Mouse (Mus musculus): Measurements from ENCODE around the gene Ldb1. TPM values are rescaled to one million over a fixed set of nuclear protein-coding genes. Genes with fewer than 3 reads are reported as not detected.

Ldb1 gene
- polyA plus RNA-seq, 1 experiment, result 60.8 TPM

DNA sequence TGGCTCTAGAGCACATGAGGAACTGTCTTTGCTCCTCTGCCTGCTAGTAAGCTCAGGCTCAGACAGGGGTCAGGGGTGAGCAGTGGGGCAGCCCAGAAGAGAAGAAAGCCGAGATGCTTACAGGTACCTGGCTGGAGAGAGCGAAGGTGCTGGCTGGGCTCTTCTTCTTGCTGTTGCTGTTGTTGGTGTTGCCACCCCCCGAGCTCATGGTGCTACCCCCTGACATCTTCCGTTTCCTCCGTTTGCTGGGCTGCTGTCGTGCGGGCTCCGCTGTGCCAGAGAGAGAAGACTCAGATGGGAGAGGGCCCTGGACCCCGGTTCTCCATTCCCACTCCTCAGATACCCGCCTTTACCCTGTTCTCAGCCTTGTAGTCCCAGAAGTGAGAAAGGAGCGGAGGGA, 11.1 kb downstream of the Ldb1 start:
- WGBS, result 94% methylated on average over 11 of the region's 11 CpGs
- Histone ChIP-seq H3K27ac (ENCODE audit: insufficient read depth, low read depth, low read length) (no peak overlapping the region), H3K4me1 (ENCODE audit: control insufficient read depth, insufficient read depth, insufficient read length, low read length) (peaks cover 11% of the 10 kb centered on the region), H3K27me3 (ENCODE audit: control insufficient read depth, insufficient read depth, low read length) (no peaks in the 10 kb centered on the region), H3K36me3 (ENCODE audit: control insufficient read depth, insufficient read depth, low read length) (peaks cover 35% of the 10 kb centered on the region), H3K4me3 (ENCODE audit: low read depth, low read length) (no peak overlapping the region)
- TF ChIP-seq CTCF (IDR thresholded peaks at IDR 0.05; ENCODE audit: extremely low read depth, insufficient read length, insufficient replicate concordance, low read depth, low read length) (no peak), POLR2A (IDR thresholded peaks at IDR 0.05; ENCODE audit: low read depth, low read length) (no peak)

- WGBS, result 87% methylated on average over 26 of the region's 26 CpGs
- no peak for TF ChIP-seq CTCF (IDR thresholded peaks at IDR 0.05; ENCODE audit: extremely low read depth, insufficient read length, insufficient replicate concordance, low read depth, low read length)
- no peak for TF ChIP-seq POLR2A (IDR thresholded peaks at IDR 0.05; ENCODE audit: low read depth, low read length)
- no peak overlapping the region for H3K4me3 ChIP-seq (ENCODE audit: low read depth, low read length)
Observed at GRCm38 (mm10) chr19:46032731-46033510, 12.1 kb downstream of the Ldb1 start.

DNA sequence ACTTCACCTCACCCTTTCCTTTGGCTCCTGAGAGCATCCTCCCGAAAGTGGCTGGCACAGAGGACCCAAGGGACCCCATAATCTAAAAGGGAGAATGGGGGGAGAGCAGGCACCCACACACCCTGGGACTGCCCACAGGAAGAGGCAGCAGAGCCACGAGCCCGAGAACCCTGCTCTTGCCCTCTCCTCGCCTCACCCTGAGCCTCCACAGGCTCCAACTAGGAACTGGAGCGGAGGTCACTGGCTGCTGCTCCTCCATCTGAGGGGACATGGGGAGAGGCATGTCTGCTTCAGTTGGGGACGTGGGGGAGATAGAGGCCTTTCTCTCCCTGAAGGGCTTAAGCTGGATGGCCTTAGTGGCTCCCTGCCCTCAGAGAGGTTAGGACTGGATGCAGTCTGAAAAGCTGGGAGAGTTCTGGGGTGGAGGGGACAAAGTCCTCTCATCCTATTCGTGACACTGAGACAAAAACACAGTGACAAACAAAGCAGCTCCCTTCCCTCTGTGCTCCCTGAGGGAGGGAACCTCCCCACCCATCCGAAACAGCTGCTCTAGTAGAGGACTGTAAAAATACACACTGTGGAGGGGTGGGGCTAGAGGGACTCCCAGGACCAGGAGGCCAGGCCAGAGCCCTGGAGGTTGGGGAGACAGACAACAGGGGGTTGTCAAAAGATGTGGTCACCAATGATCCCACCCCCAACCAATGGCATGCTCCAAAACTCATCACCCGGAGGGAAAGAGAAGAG, 13.2 kb downstream of the Ldb1 start:
- Histone ChIP-seq H3K27ac (ENCODE audit: insufficient read depth, low read depth, low read length) (no peak overlapping the region), H3K27me3 (ENCODE audit: control insufficient read depth, insufficient read depth, low read length) (no peaks in the 10 kb centered on the region), H3K4me3 (ENCODE audit: low read depth, low read length) (no peak overlapping the region), H3K36me3 (ENCODE audit: control insufficient read depth, insufficient read depth, low read length) (peaks cover 35% of the 10 kb centered on the region), H3K4me1 (ENCODE audit: control insufficient read depth, insufficient read depth, insufficient read length, low read length) (no peaks in the 10 kb centered on the region)
- 50% methylated on average over 9 of the region's 9 CpGs for WGBS
- TF ChIP-seq POLR2A (IDR thresholded peaks at IDR 0.05; ENCODE audit: low read depth, low read length), result no peak
- TF ChIP-seq CTCF (IDR thresholded peaks at IDR 0.05; ENCODE audit: extremely low read depth, insufficient read length, insufficient replicate concordance, low read depth, low read length), result no peak

More at GRCm38 (mm10) chr19:46032731-46033510, 12.1 kb downstream of the Ldb1 start:
- no peaks in the 10 kb centered on the region for H3K27me3 ChIP-seq (ENCODE audit: control insufficient read depth, insufficient read depth, low read length)
- H3K4me1 ChIP-seq (ENCODE audit: control insufficient read depth, insufficient read depth, insufficient read length, low read length), result peaks cover 2% of the 10 kb centered on the region
- H3K27ac ChIP-seq (ENCODE audit: insufficient read depth, low read depth, low read length), result no peak overlapping the region
- H3K36me3 ChIP-seq (ENCODE audit: control insufficient read depth, insufficient read depth, low read length), result peaks cover 35% of the 10 kb centered on the region

- no peaks in the 10 kb centered on the region for H3K4me1 ChIP-seq (ENCODE audit: control insufficient read depth, insufficient read depth, insufficient read length, low read length)
- H3K27ac ChIP-seq (ENCODE audit: insufficient read depth, low read depth, low read length), result no peak overlapping the region
- no peak overlapping the region for H3K4me3 ChIP-seq (ENCODE audit: low read depth, low read length)
- H3K27me3 ChIP-seq (ENCODE audit: control insufficient read depth, insufficient read depth, low read length), result no peaks in the 10 kb centered on the region
- no peak for TF ChIP-seq CTCF (IDR thresholded peaks at IDR 0.05; ENCODE audit: extremely low read depth, insufficient read length, insufficient replicate concordance, low read depth, low read length)
- no peak for TF ChIP-seq POLR2A (IDR thresholded peaks at IDR 0.05; ENCODE audit: low read depth, low read length)
- WGBS, result 94% methylated on average over 10 of the region's 10 CpGs
- H3K36me3 ChIP-seq (ENCODE audit: control insufficient read depth, insufficient read depth, low read length), result peaks cover 31% of the 10 kb centered on the region
Observed at GRCm38 (mm10) chr19:46030196-46030983, 14.6 kb downstream of the Ldb1 start.

DNA sequence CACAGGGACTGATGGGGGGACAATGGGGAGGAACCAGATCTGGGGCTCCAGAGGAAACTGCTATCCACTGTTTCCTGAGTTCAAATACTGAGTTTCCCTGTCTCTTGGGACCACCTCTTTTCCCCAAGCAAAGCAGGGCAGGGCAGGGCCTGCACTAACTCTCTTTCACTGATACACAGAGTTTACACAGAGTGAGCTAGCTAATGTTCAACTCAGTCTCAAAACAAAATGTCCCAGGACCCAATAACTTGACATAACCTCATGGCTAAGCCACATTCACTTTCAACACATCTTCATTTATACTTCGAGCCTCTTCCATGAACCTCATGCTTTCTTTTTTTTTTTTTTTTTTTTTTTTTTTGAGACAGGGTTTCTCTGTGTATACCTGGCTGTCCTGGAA, 15.4 kb downstream of the Ldb1 start:
- Histone ChIP-seq H3K27me3 (ENCODE audit: control insufficient read depth, insufficient read depth, low read length) (no peaks in the 10 kb centered on the region), H3K36me3 (ENCODE audit: control insufficient read depth, insufficient read depth, low read length) (peaks cover 23% of the 10 kb centered on the region), H3K4me3 (ENCODE audit: low read depth, low read length) (no peak overlapping the region), H3K27ac (ENCODE audit: insufficient read depth, low read depth, low read length) (no peak overlapping the region), H3K4me1 (ENCODE audit: control insufficient read depth, insufficient read depth, insufficient read length, low read length) (no peaks in the 10 kb centered on the region)
- 67% methylated on average over 1 of the region's 1 CpGs for WGBS
- TF ChIP-seq CTCF (IDR thresholded peaks at IDR 0.05; ENCODE audit: extremely low read depth, insufficient read length, insufficient replicate concordance, low read depth, low read length) (no peak), POLR2A (IDR thresholded peaks at IDR 0.05; ENCODE audit: low read depth, low read length) (no peak)

- Histone ChIP-seq H3K27me3 (ENCODE audit: control insufficient read depth, insufficient read depth, low read length) (no peaks in the 10 kb centered on the region), H3K4me3 (ENCODE audit: low read depth, low read length) (no peak overlapping the region), H3K4me1 (ENCODE audit: control insufficient read depth, insufficient read depth, insufficient read length, low read length) (no peaks in the 10 kb centered on the region), H3K36me3 (ENCODE audit: control insufficient read depth, insufficient read depth, low read length) (peaks cover 15% of the 10 kb centered on the region), H3K27ac (ENCODE audit: insufficient read depth, low read depth, low read length) (no peak overlapping the region)
- no peak for TF ChIP-seq POLR2A (IDR thresholded peaks at IDR 0.05; ENCODE audit: low read depth, low read length)
- no peak for TF ChIP-seq CTCF (IDR thresholded peaks at IDR 0.05; ENCODE audit: extremely low read depth, insufficient read length, insufficient replicate concordance, low read depth, low read length)
- 76% methylated on average over 11 of the region's 11 CpGs for WGBS
Observed at GRCm38 (mm10) chr19:46028747-46029320, 16.2 kb downstream of the Ldb1 start.

Measured in small intestine, adult 2 months (tissue).